Comparison of ENCODE assay signal across 9 mouse cellular contexts in the genomic region with DNA sequence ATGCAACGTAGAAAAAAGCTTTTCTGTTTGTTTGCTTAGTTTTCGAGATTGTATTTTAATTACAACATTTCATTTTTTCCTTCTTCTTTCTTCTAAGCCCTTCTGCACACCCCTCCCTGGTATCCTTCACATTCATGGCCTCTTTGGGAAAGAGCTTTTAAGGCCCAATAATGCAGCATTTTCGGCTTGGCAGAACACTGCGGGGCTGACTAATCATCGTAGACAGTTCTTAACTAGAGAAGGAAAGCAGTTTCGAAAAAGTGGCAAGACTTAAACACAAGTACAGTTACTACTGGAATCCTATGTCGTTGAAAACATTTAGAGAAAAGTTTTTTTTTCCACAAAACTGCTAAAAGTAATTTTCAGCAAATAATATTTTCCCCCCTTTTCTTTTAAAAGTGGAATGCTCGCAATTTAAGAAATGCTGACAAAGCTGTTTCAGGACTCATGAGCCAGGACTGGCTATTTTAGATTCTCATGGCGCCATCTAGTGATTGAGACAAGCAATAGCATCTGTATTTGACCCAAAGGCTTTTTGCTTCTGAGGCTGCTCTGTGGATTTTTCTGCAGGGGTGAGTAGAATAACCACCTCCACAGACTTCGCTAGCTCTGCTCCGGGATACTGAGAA.
DNase-seq lines count a peak whose midpoint lies in the region; ATAC-seq and TF ChIP-seq lines count a peak whose summit lies in the region.
"Had no signal": no experiment of that assay in that cellular context is flagged by ENCODE, and none has a peak within 500 bp of the region (broad histone marks: within the 10 kb centered on the region; RNA-seq: fewer than 3 reads in every experiment).

No protein-coding gene starts in this region.

- TF ChIP-seq POLR2A in cortical plate, adult 2 months (IDR thresholded peaks at IDR 0.05; ENCODE audit: extremely low read depth, insufficient read depth, low read length) = no peak

- no peak overlapping the region for H3K4me2 ChIP-seq in hindbrain, embryonic 13.5 days
- H3K4me2 ChIP-seq in lung, embryonic 15.5 days = no peak overlapping the region; the same call in 1 of the 2 replicates
- H3K4me2 ChIP-seq: liver, embryonic 15.5 days had no signal

- 47% methylated on average over 11 of the region's 11 CpGs for WGBS in hindbrain, embryonic 13.5 days
- 41% methylated on average over 11 of the region's 11 CpGs for WGBS in lung, embryonic 15.5 days

- 0 out of 2 replicates have a peak, but pooled peaks have one; percentile 66 for ATAC-seq in hindbrain, embryonic 13.5 days (ENCODE audit: low FRiP score)
- peak; percentile 56; the same call in 1 of the 2 replicates for ATAC-seq in lung, embryonic 15.5 days (ENCODE audit: borderline replicate concordance, extremely low read depth, low FRiP score, low TSS enrichment)

- H3K9me3 ChIP-seq in hindbrain, embryonic 13.5 days = no peaks in the 10 kb centered on the region
- H3K9me3 ChIP-seq in lung, embryonic 15.5 days = no peaks in the 10 kb centered on the region
- H3K9me3 ChIP-seq: liver, embryonic 15.5 days had no signal

- no peaks in the 10 kb centered on the region for H3K36me3 ChIP-seq in hindbrain, embryonic 13.5 days
- no peaks in the 10 kb centered on the region for H3K36me3 ChIP-seq in lung, embryonic 15.5 days
- H3K36me3 ChIP-seq: liver, embryonic 15.5 days had no signal

- H3K4me1 ChIP-seq in cortical plate, adult 2 months (ENCODE audit: control insufficient read depth, insufficient read depth, low read length) = no peaks in the 10 kb centered on the region
- H3K4me1 ChIP-seq in hindbrain, embryonic 13.5 days (replicated peaks) = no peaks in the 10 kb centered on the region
- H3K4me1 ChIP-seq in lung, embryonic 15.5 days = peaks cover 3% of the 10 kb centered on the region; the same call in 1 of the 2 replicates
- H3K4me1 ChIP-seq: liver, embryonic 15.5 days had no signal

- no peak overlapping the region for H3K4me3 ChIP-seq in cortical plate, adult 2 months (ENCODE audit: insufficient read depth, low read length)
- H3K4me3 ChIP-seq in hindbrain, embryonic 13.5 days = no peak overlapping the region
- no peak overlapping the region for H3K4me3 ChIP-seq in lung, embryonic 15.5 days
- H3K4me3 ChIP-seq: liver, embryonic 15.5 days had no signal

- no peak overlapping the region for H3K27ac ChIP-seq in cortical plate, adult 2 months (ENCODE audit: insufficient read depth, low read length)
- no peak overlapping the region for H3K27ac ChIP-seq in hindbrain, embryonic 13.5 days
- H3K27ac ChIP-seq in lung, embryonic 15.5 days = no peak overlapping the region
- H3K27ac ChIP-seq: liver, embryonic 15.5 days had no signal

- TF ChIP-seq CTCF in cortical plate, adult 2 months (IDR thresholded peaks at IDR 0.05; ENCODE audit: extremely low read depth, insufficient read depth, low read length) = peak; percentile 60; the same call in 1 of the 2 replicates

- peak; percentile 19 for DNase-seq in adrenal gland, adult 2 months
- DNase-seq in adrenal gland, adult 8-10 months = no peak
- DNase-seq in right cerebral cortex, adult 2 months (ENCODE audit: low spot score in 2 of 2) = peak; percentile 31 to 37
- no peak for DNase-seq in right cerebral cortex, postnatal 25 days
- peak; percentile 81 for DNase-seq in retina, postnatal 1 day

- no peaks in the 10 kb centered on the region for H3K27me3 ChIP-seq in hindbrain, embryonic 13.5 days
- no peaks in the 10 kb centered on the region for H3K27me3 ChIP-seq in lung, embryonic 15.5 days
- H3K27me3 ChIP-seq: liver, embryonic 15.5 days had no signal

- no peak overlapping the region for H3K9ac ChIP-seq in hindbrain, embryonic 13.5 days
- no peak overlapping the region for H3K9ac ChIP-seq in lung, embryonic 15.5 days
- H3K9ac ChIP-seq: liver, embryonic 15.5 days had no signal

Comparison
In these comparisons a context has a peak if more than half of its experiments do, and no peak if none do; other contexts are left out.
1. DNase-seq: peak in adrenal gland, adult 2 months (single experiment), right cerebral cortex, adult 2 months (2 of 2) and retina, postnatal 1 day (single experiment); none in adrenal gland, adult 8-10 months (single experiment) and right cerebral cortex, postnatal 25 days (single experiment).